Mouse (Mus musculus): ENCODE results near the gene Mansc1. TPM values are rescaled to one million over a fixed set of nuclear protein-coding genes. Genes with fewer than 3 reads are reported as not detected.
A peak's percentile ranks its signal among the peaks of the same experiment; 100 is the strongest.

The Mansc1 gene
- total RNA-seq, 2 experiments from 2014 or later = 1.7 to 2.0 TPM

DNA sequence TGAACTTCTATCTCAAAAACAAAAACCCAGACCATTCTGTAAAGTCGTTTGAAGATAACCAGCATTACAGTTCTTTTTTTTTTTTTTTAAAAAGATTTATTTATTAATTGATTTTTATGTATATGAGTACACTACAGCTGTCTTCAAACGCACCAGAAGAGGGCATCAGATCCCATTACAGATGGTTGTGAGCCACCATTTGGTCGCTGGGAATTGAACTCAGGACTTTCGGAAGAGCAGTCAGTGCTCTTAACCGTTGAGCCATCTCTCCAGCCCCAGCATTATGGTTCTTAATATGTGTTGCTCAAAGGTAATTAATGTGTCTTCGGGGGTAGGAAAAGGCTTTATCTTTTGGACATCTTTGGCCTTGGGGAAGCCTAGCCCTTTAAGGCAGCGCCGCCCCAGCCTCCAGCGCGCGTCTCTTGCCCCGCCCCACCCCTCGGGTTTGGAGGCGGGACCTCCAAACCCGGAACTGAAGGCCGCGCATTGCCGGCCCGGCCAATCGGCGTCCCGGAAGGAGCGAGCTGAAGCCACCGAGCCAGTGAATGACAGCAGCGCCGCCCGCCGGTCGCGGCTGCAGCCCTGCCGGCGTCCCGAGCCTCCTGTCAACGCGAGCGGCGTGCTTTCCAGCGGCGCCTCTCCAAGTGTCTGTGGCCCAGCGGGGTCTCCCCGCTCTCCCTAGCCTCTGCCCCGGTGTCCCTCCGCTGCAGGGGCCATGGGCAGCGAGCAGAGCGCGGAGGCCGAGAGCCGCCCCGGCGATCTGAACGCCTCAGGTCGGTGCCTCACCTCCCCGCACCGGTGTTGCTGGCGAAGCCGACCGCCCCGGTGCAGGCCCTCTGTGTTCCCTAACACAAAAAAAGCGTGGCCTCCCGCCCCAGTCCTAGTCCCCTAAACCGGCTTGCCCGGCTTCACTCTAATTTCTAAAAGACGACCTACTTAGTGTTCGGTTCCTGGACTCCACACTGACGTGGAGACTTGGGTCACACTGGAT, 8.5 kb upstream of the Mansc1 start:
- intact Hi-C loops (cut with DNase I) = no loop called here

DNA sequence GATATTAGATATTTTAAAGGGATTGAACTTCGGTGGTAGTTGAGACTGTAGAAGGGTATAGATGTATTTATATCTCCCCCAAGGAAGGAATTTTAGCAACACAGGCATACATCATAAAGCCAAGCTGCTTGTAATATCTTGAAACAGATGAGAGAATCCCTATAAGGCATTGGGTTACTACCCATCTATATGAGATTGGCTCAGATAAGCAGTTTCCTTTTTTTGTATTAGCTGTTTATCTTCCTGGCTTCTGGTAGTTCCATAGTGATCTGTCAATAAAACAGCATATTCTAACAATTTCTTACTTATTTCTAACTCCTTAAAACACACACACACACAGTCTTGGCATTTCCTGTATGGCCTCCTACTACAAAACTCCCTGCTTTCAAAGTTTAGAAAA, 7.6 kb upstream of the Mansc1 start:
- no peak for DNase-seq
- intact Hi-C loops (cut with DNase I) = no loop called here

More for the DNA sequence above, 8.5 kb upstream of the Mansc1 start:
- DNase-seq = peak; percentile 96

- DNase-seq = no peak
- intact Hi-C loops (cut with DNase I) = no loop called here
Measured at GRCm38 (mm10) chr6:134639210-134639609, 6.9 kb upstream of the Mansc1 start, which contains the start of gene Borcs5. Borcs5 (plus strand) TSS chr6:134639510.

- no peak for DNase-seq
- intact Hi-C loops (cut with DNase I) = no loop called here
Measured at GRCm38 (mm10) chr6:134636476-134636875, 4.2 kb upstream of the Mansc1 start.

DNA sequence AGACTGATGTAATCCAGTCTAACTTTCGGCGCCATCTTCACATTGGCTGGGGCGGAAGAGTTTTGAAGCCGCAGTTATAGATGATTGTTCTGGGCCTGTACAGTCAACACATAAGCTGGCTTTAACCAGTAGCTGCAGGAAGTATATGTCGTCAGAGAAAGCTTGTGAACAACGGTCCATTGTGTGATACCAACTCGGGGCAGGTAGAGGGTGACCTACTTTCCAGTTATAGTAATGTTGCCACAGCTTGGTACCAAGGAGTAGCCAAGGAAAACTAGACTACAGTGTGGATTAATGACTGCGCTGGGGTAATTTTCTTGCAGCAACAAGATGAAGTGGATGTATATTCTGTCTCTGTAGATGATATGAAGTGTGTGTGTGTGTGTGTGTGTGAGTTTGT, 1.3 kb upstream of the Mansc1 start:
- intact Hi-C loops (cut with DNase I) = no loop called here
- no peak for DNase-seq

- intact Hi-C loops (cut with DNase I) = no loop called here
- no peak for DNase-seq
Measured at GRCm38 (mm10) chr6:134632756-134633155, 468 bp upstream of the Mansc1 start.

- DNase-seq = no peak
- intact Hi-C loops (cut with DNase I) = no loop called here
Measured at GRCm38 (mm10) chr6:134630447-134630846, 1.8 kb downstream of the Mansc1 start.

DNA sequence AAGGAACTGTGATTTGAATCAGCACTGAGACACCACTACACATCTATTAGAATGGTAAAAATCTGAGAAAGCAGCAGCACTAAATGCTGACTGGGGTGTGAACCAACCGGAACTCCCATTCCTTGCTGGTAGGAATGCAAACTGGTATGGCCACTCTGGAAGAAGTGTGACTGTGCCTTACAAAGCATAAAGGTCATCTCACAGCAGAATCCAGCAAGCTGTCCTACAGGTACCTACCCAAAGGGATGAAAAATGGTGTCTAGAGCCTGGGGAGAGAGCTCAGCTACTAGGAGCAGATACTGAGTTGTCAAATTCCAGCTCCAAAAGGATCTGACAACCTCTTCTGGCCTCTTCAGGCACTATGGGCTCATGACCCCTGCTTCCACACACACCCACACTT, 5.7 kb downstream of the Mansc1 start:
- intact Hi-C loops (cut with DNase I) = no loop called here
- no peak for DNase-seq

GRCm38 (mm10) chr6:134625431-134625830, 6.9 kb downstream of the Mansc1 start:
- intact Hi-C loops (cut with DNase I) = no loop called here

DNA sequence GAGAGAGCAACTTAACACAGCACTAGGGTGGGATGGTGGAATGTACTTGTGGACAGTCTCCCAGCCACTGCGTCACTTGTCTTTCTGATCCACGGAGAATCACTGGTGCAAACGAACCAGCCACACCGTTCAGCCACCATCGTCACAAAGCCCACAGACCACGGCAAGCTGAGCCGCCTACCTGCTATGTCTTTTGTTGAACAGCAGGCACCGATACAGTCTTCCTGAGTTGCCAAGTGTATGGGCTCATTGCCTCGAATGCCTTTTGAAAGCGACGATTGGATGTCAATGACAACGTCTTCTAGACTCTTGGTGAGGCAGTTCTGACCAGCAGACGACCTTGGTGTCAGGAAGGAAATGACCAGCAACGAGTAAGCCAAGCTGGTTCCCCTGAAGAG, 10.7 kb downstream of the Mansc1 start:
- no peak for DNase-seq
- intact Hi-C loops (cut with DNase I) = no loop called here

More at GRCm38 (mm10) chr6:134625431-134625830, 6.9 kb downstream of the Mansc1 start:
- DNase-seq = no peak

- peak; percentile 25 for DNase-seq
- intact Hi-C loops (cut with DNase I) = no loop called here
Measured at GRCm38 (mm10) chr6:134620846-134621551, 11.3 kb downstream of the Mansc1 start.

- DNase-seq = no peak
- intact Hi-C loops (cut with DNase I) = no loop called here
Measured at GRCm38 (mm10) chr6:134620129-134620528, 12.2 kb downstream of the Mansc1 start.

GRCm38 (mm10) chr6:134617589-134617988, 14.7 kb downstream of the Mansc1 start:
- no peak for DNase-seq
- intact Hi-C loops (cut with DNase I) = no loop called here

GRCm38 (mm10) chr6:134614723-134615648, 17.3 kb downstream of the Mansc1 start:
- DNase-seq = peak; percentile 88
- intact Hi-C loops (cut with DNase I) = loop anchor here (2.0 kb wide), 1 partner anchor 190 kb away; no protein-coding TSS in a partner anchor

GRCm38 (mm10) chr6:134614322-134614721, 18.0 kb downstream of the Mansc1 start:
- DNase-seq = no peak
- intact Hi-C loops (cut with DNase I) = loop anchor here (2.0 kb wide), 1 partner anchor 190 kb away; no protein-coding TSS in a partner anchor

- intact Hi-C loops (cut with DNase I) = no loop called here
Measured at GRCm38 (mm10) chr6:134611896-134612295, 20.4 kb downstream of the Mansc1 start.

DNA sequence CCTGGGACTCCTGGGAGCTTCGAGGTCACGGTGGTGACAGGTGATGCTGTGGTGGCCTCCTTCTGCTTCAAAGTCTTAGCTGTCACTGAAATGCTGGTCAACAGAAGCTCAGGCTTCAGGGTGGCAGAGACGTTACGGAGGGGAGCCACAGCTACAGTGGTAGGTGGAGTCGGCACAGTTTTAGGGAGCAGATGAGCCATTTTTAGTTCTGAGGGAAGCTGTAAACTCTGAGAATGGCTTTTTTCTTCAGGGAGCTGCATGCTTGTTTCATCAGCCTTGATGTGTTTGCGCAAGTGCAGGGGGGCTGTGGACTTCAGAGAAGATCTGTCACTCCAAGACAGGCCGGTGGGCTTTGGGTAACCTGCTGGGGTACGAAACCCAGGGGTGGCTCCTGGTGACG, 21.9 kb downstream of the Mansc1 start:
- DNase-seq = no peak
- intact Hi-C loops (cut with DNase I) = no loop called here

More at GRCm38 (mm10) chr6:134611896-134612295, 20.4 kb downstream of the Mansc1 start:
- peak; percentile 13 for DNase-seq

DNA sequence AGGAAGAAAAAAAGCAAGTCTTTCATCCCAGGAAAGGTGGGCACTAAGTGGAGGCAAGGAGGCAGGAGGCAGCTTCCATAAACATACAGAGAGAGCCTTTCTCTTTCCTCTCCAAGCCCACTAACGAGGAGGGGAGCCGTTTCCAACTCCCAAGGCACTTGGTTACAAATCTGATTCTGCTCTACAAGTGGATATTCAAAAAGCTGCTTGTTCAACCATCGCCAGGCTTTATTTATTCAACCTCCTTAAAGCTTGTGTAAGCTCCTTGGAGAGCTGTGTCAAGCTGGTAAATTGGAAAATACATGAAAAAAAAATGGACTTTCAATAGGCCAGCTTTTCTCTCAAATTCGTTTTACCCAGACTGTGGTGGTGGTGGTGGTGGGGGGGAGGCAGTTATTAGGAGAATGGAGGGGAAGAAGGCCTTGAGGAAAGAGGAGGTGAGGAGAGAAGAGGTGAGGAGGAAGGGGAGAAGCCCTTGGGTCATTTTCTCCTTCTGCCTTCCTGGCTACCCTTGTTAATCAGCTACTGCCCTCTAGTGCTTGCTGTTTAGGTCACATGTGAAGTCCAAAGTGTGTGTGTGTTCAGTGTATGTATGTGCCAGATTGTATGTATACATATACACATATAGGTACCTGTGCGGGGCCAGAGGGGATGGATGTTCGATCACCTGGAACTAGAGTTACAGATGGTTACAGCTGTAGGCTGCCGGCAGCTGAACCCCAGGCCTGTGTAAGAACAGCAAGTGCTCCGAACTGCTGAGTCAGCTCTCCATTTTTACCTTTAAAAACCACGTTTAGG, 25.1 kb downstream of the Mansc1 start:
- intact Hi-C loops (cut with DNase I) = loop anchor here (10.0 kb wide), 1 partner anchor 642 kb away; no protein-coding TSS in a partner anchor
- DNase-seq = peak; percentile 6

DNA sequence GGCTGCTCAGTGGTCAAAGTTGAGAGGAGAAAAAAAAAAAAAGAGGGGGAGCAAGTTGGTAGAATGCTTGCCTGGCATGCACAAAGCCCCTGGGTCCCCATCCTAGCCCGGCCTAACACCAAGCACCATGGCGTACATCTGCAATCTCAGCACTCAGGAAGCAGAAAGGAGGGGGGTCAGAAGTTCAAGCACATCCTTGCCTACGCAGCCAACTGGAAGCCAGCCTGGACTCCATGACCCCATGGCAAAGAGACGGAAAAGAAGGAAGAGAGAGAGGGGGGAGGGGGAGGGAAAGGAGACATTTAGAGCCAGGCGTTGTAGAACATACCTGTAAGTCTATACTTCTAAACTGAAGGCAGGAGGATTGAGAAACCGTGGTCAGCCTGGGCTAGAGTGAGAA, 25.7 kb downstream of the Mansc1 start:
- intact Hi-C loops (cut with DNase I) = loop anchor here (10.0 kb wide), 1 partner anchor 642 kb away; no protein-coding TSS in a partner anchor
- no peak for DNase-seq
